Mouse (Mus musculus) large intestine, adult 2 months (tissue): ENCODE data around the gene Cdk17. TPM values are rescaled to one million over a fixed set of nuclear protein-coding genes. Genes with fewer than 3 reads are reported as not detected.

Experiments
- DNase-seq: peaks from one replicate; pipeline ENCODE4 v3.0.0-alpha.2; 2012; ENCODE audit warnings: low read depth, low spot score
- WGBS: fragments of 180-500 bp; shearing (Covaris S2); methylation state at CpG from one replicate; pipeline ENCODE4 v1.1.7; 2018; 5-methylcytosine and 5-hydroxymethylcytosine counted together
- polyA plus RNA-seq: library from polyadenylated mRNA; depleted of rRNA; stranded (reverse); fragments of >200 nt; gene quantifications from 2 replicates; pipeline ENCODE4 v1.2.3, GENCODE M21; 2012; rRNA removed

The Cdk17 gene
- polyA plus RNA-seq, 1 experiment = 3.6 TPM

- DNase-seq = no peak
- 59% methylated on average over 6 of the region's 6 CpGs for WGBS
These were observed 145.3 kb downstream of the Cdk17 start for GRCm38 (mm10) chr10:93305946-93306345.

DNA sequence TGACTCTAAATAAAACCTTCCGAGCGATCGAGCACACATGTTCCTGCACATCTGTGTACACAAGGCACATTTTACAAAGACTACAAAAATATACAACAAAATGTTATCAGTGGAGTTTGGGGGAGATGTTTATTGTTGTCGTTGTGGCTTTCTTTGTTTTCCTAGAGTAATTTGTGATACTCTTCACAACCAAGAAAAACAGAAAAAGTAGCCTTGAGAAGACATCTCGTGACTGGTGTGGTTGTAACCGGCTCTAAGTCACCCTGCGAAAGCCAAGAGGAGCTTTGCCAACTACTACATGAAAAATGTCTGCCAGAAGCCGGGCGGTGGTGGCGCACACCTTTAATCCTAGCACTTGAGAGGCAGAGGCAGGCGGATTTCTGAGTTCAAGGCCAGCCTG is 145.7 kb downstream of the Cdk17 start:
- WGBS = 77% methylated on average over 11 of the region's 11 CpGs
- DNase-seq = no peak

GRCm38 (mm10) chr10:93309131-93309933 is 148.7 kb downstream of the Cdk17 start:
- 1% methylated on average over 22 of the region's 23 CpGs for WGBS

DNA sequence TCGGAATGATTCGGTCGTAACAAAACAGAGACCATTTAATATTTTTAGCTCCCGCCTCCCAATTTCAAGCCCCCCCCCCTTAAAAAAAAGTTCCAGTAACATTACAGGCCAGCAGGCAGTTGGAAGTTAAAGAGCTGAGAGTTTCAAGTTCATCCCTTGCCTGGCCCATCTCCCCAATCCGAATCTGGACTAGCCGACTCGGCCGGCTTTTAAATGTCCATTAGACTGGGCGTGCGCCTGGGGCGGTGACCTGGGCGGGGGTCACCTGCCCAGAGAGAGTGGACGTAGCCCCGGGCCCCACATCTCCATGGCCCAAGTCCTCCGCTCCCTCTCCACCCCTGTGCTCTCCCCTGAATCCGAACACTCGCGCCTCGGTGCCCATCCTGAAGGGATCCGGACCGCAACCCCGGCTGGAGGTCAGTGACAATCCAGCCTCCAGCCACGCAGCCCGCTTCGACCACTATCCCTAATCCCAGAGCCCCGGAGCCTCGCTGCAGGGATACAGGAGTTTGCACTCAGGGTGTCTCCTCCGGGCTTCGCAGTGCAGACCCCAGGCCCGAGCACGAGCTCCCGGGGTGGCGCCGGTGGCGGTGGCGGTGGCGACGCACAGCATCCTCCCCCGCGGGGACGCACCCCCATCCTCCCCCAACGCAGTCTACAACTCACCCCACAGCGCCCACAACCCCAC is 149.4 kb downstream of the Cdk17 start:
- DNase-seq = no peak

More at GRCm38 (mm10) chr10:93309131-93309933, 148.7 kb downstream of the Cdk17 start:
- DNase-seq = no peak

GRCm38 (mm10) chr10:93310721-93311411 is 150.2 kb downstream of the Cdk17 start, which contains the start of gene Elk3:
TSS of gene Elk3 (minus strand) at chr10:93311135.
- WGBS = 2% methylated on average over 53 of the region's 53 CpGs

More for the DNA sequence above, 149.4 kb downstream of the Cdk17 start:
- under 1% methylated on average over 43 of the region's 43 CpGs for WGBS

GRCm38 (mm10) chr10:93311576-93311975 is 150.9 kb downstream of the Cdk17 start:
- no peak for DNase-seq
- 26% methylated on average over 4 of the region's 4 CpGs for WGBS

More at GRCm38 (mm10) chr10:93310721-93311411, 150.2 kb downstream of the Cdk17 start, which contains the start of gene Elk3:
- DNase-seq = no peak

Other genes with a start within 250 kb of the Cdk17 start
- 0.10 and 0.33 TPM in 2 replicates for gene Cfap54, start 79.3 kb upstream of the Cdk17 start, polyA plus RNA-seq
- gene Elk3, start 150.3 kb downstream of the Cdk17 start, polyA plus RNA-seq = 10.5 and 11.6 TPM in 2 replicates